Mouse (Mus musculus) hindbrain, embryonic 15.5 days (tissue): ENCODE results near the gene Polr3gl. TPM values are rescaled to one million over a fixed set of nuclear protein-coding genes. Genes with fewer than 3 reads are reported as not detected.

Source experiments
- ATAC-seq: fragments of 200-750 bp; cut with Nextera tagmentation; 2 replicates; pipeline ENCODE4 v1.8.0; 2017; ENCODE audit warnings: low read depth, moderate number of reproducible peaks, moderate TSS enrichment; ENCODE audit not compliant: low FRiP score
- H3K27ac ChIP-seq: fragments of 300-500 bp; sonication (generic); replicated peaks from 2 replicates; pipeline ENCODE4 v1.5.1; 2015; ENCODE audit warnings: mild to moderate bottlenecking, inconsistent platforms
- H3K27me3 ChIP-seq: fragments of 300-500 bp; sonication (generic); 2 replicates; pipeline ENCODE4 v1.6.1; 2015; ENCODE audit warnings: control low read depth, inconsistent platforms
- H3K36me3 ChIP-seq: fragments of 300-500 bp; sonication (generic); 2 replicates; pipeline ENCODE4 v1.6.1; 2015; ENCODE audit warnings: control low read depth, inconsistent platforms
- H3K4me1 ChIP-seq: fragments of 300-500 bp; sonication (generic); replicated peaks from 2 replicates; pipeline ENCODE4 v1.6.1; 2015; ENCODE audit warnings: control low read depth, inconsistent platforms
- H3K4me2 ChIP-seq: fragments of 300-500 bp; sonication (generic); 2 replicates; pipeline ENCODE4 v1.6.1; 2015; ENCODE audit warnings: moderate library complexity, mild to moderate bottlenecking, inconsistent platforms
- H3K4me3 ChIP-seq: fragments of 300-500 bp; sonication (generic); 2 replicates; pipeline ENCODE4 v1.5.1; 2015; ENCODE audit warnings: mild to moderate bottlenecking, inconsistent platforms
- H3K9ac ChIP-seq: fragments of 300-500 bp; sonication (generic); 2 replicates; pipeline ENCODE4 v1.6.1; 2015; ENCODE audit warnings: inconsistent platforms
- H3K9me3 ChIP-seq: fragments of 300-500 bp; sonication (generic); 2 replicates; pipeline ENCODE4 v1.6.1; 2016; ENCODE audit warnings: control low read depth, inconsistent platforms
- WGBS: fragments of 180-500 bp; shearing (Covaris S2); methylation state at CpG from one replicate; pipeline ENCODE4 v1.1.7; 2015; 5-methylcytosine and 5-hydroxymethylcytosine counted together
- polyA plus RNA-seq: library from polyadenylated mRNA; unstranded; fragments of >200 nt; fragmentation: Nextera tagmentation; extraction: Ambion mirVana; gene quantifications from 2 replicates; pipeline ENCODE4 v1.2.1, GENCODE M21; 2015

The Polr3gl gene
- polyA plus RNA-seq, 1 experiment from 2014 or later = 38.8 TPM

GRCm38 (mm10) chr3:96547389-96547960 lies 46.5 kb downstream of the Polr3gl start:
- Histone ChIP-seq H3K4me2 (peak overlapping the region; percentile 36), H3K27ac (no peak overlapping the region), H3K36me3 (no peaks in the 10 kb centered on the region), H3K4me3 (no peak overlapping the region), H3K27me3 (0 out of 2 replicates have a peak, but pooled peaks cover 3% of the 10 kb centered on the region), H3K4me1 (0 out of 2 replicates have a peak, but pooled peaks cover 3% of the 10 kb centered on the region), H3K9ac (0 out of 2 replicates have a peak overlapping the region, but pooled peaks have one; percentile 8), H3K9me3 (no peaks in the 10 kb centered on the region)
- 0 out of 2 replicates have a peak, but pooled peaks have one; percentile 43 for ATAC-seq
- WGBS = 10% methylated on average over 14 of the region's 14 CpGs

DNA sequence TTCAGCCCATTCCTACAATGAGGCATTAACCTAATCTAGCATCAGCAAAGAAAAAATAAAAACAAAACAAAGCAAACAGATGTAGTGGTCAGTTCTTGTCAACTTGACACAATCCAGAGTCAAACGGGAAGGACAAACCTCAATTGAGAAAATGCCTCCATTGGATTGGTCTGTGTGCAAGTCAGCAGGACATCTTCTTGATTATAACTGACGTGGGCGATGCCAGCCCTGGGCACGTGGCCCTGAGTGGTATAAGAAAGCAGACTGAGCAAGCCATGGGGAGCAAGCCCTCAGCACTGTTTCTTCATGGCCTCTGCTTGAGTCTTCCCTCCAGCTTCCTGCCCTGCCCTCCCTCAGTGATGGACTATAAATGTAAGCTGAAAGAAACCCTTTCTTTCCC lies 47.1 kb downstream of the Polr3gl start:
- WGBS = 41% methylated on average over 4 of the region's 4 CpGs
- Histone ChIP-seq H3K4me3 (no peak overlapping the region), H3K36me3 (no peaks in the 10 kb centered on the region), H3K9me3 (no peaks in the 10 kb centered on the region), H3K9ac (0 out of 2 replicates have a peak overlapping the region, but pooled peaks have one; percentile 8), H3K27me3 (0 out of 2 replicates have a peak, but pooled peaks cover 3% of the 10 kb centered on the region), H3K4me1 (0 out of 2 replicates have a peak, but pooled peaks cover 3% of the 10 kb centered on the region), H3K4me2 (0 out of 2 replicates have a peak overlapping the region, but pooled peaks have one; percentile 36), H3K27ac (no peak overlapping the region)
- ATAC-seq = 0 out of 2 replicates have a peak, but pooled peaks have one; percentile 16

DNA sequence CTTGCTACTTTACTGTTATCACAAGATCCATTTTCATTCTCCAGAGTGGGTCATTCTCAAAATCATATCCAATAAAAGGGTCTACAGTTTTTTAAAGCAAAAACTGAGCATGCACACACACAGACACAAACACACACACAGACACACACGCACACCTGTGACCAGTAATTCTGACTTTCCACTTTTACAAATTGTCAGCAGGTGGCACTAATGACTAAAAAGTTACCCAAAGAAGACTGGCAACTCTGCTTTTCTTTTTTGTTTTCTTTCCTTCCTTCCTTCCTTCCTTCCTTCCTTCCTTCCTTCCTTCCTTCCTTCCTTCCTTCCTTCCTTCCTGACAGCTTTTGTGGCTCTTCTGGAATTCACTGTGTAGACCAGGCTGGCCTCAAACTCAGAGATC lies 48.4 kb downstream of the Polr3gl start:
- no peaks in the 10 kb centered on the region for H3K9me3 ChIP-seq
- no peak overlapping the region for H3K4me2 ChIP-seq
- H3K27me3 ChIP-seq = 0 out of 2 replicates have a peak, but pooled peaks cover 3% of the 10 kb centered on the region
- no peak overlapping the region for H3K4me3 ChIP-seq
- no peak overlapping the region for H3K9ac ChIP-seq
- H3K27ac ChIP-seq = no peak overlapping the region
- no peaks in the 10 kb centered on the region for H3K4me1 ChIP-seq
- no peaks in the 10 kb centered on the region for H3K36me3 ChIP-seq
- 43% methylated on average over 1 of the region's 1 CpGs for WGBS
- no peak for ATAC-seq

- no peak overlapping the region for H3K27ac ChIP-seq
- H3K27me3 ChIP-seq = 0 out of 2 replicates have a peak, but pooled peaks cover 3% of the 10 kb centered on the region
- no peak for ATAC-seq
- no peak overlapping the region for H3K4me3 ChIP-seq
- no peaks in the 10 kb centered on the region for H3K9me3 ChIP-seq
- no peaks in the 10 kb centered on the region for H3K36me3 ChIP-seq
- H3K4me2 ChIP-seq = no peak overlapping the region
- 88% methylated on average over 11 of the region's 11 CpGs for WGBS
- H3K9ac ChIP-seq = no peak overlapping the region
- H3K4me1 ChIP-seq = no peaks in the 10 kb centered on the region
Observed at GRCm38 (mm10) chr3:96543345-96543744, 50.6 kb downstream of the Polr3gl start.

GRCm38 (mm10) chr3:96542554-96542953 lies 51.4 kb downstream of the Polr3gl start:
- Histone ChIP-seq H3K27me3 (0 out of 2 replicates have a peak, but pooled peaks cover 3% of the 10 kb centered on the region), H3K4me2 (no peak overlapping the region), H3K36me3 (no peaks in the 10 kb centered on the region), H3K9me3 (no peaks in the 10 kb centered on the region), H3K27ac (no peak overlapping the region), H3K4me3 (no peak overlapping the region), H3K4me1 (no peaks in the 10 kb centered on the region), H3K9ac (no peak overlapping the region)
- 80% methylated on average over 8 of the region's 8 CpGs for WGBS
- ATAC-seq = no peak

- Histone ChIP-seq H3K36me3 (no peaks in the 10 kb centered on the region), H3K27ac (no peak overlapping the region), H3K27me3 (no peaks in the 10 kb centered on the region), H3K4me1 (no peaks in the 10 kb centered on the region), H3K4me3 (no peak overlapping the region), H3K9me3 (no peaks in the 10 kb centered on the region), H3K9ac (no peak overlapping the region), H3K4me2 (no peak overlapping the region)
- 28% methylated on average over 14 of the region's 14 CpGs for WGBS
- ATAC-seq = no peak
Observed at GRCm38 (mm10) chr3:96541328-96542078, 52.5 kb downstream of the Polr3gl start.

- WGBS = 47% methylated on average over 6 of the region's 6 CpGs
- H3K4me1 ChIP-seq = no peaks in the 10 kb centered on the region
- no peak overlapping the region for H3K9ac ChIP-seq
- H3K36me3 ChIP-seq = no peaks in the 10 kb centered on the region
- H3K27ac ChIP-seq = no peak overlapping the region
- no peaks in the 10 kb centered on the region for H3K27me3 ChIP-seq
- no peak overlapping the region for H3K4me2 ChIP-seq
- no peak overlapping the region for H3K4me3 ChIP-seq
- H3K9me3 ChIP-seq = no peaks in the 10 kb centered on the region
- ATAC-seq = no peak
Observed at GRCm38 (mm10) chr3:96540740-96541139, 53.2 kb downstream of the Polr3gl start.

- Histone ChIP-seq H3K4me2 (no peak overlapping the region), H3K27ac (no peak overlapping the region), H3K27me3 (no peaks in the 10 kb centered on the region), H3K9me3 (no peaks in the 10 kb centered on the region), H3K36me3 (no peaks in the 10 kb centered on the region), H3K4me1 (no peaks in the 10 kb centered on the region), H3K4me3 (no peak overlapping the region), H3K9ac (no peak overlapping the region)
- no peak for ATAC-seq
- WGBS = 85% methylated on average over 2 of the region's 2 CpGs
Observed at GRCm38 (mm10) chr3:96539316-96539715, 54.7 kb downstream of the Polr3gl start.

DNA sequence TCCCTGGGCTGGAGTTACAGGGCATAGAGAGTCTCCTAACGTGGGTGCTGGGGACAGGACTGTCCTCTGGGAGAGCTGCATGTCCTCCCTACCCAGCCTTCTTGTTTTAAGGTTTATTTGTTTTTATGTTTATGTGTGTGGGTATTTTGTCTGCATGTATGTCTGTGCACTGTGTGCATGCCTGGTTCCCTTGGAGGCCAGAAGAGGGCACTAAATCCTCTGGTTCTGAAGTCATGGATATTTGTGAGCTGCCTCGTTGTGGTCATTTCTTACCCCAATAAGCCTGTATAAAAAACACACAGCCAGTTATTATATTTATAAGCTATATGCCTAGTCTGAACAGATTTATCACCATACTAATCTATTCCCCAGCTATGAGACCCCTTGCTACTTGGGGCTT lies 59.7 kb downstream of the Polr3gl start:
- Histone ChIP-seq H3K27me3 (0 out of 2 replicates have a peak, but pooled peaks cover under 1% of the 10 kb centered on the region), H3K4me3 (no peak overlapping the region), H3K27ac (no peak overlapping the region), H3K4me2 (no peak overlapping the region), H3K4me1 (no peaks in the 10 kb centered on the region), H3K9me3 (no peaks in the 10 kb centered on the region), H3K36me3 (no peaks in the 10 kb centered on the region), H3K9ac (no peak overlapping the region)
- WGBS = 46% methylated on average over 2 of the region's 2 CpGs
- ATAC-seq = no peak

GRCm38 (mm10) chr3:96532050-96532449 lies 61.9 kb downstream of the Polr3gl start:
- no peaks in the 10 kb centered on the region for H3K36me3 ChIP-seq
- no peak overlapping the region for H3K9ac ChIP-seq
- H3K27me3 ChIP-seq = peaks cover 22% of the 10 kb centered on the region
- no peak overlapping the region for H3K27ac ChIP-seq
- no peak overlapping the region for H3K4me2 ChIP-seq
- H3K9me3 ChIP-seq = no peaks in the 10 kb centered on the region
- WGBS = 68% methylated on average over 7 of the region's 7 CpGs
- no peak overlapping the region for H3K4me3 ChIP-seq
- H3K4me1 ChIP-seq = peaks cover 8% of the 10 kb centered on the region
- no peak for ATAC-seq

GRCm38 (mm10) chr3:96528506-96528905 lies 65.5 kb downstream of the Polr3gl start:
- Histone ChIP-seq H3K9me3 (no peaks in the 10 kb centered on the region), H3K4me1 (peaks cover 13% of the 10 kb centered on the region), H3K9ac (no peak overlapping the region), H3K4me2 (0 out of 2 replicates have a peak overlapping the region, but pooled peaks have one; percentile 97), H3K4me3 (no peak overlapping the region), H3K27ac (no peak overlapping the region), H3K36me3 (no peaks in the 10 kb centered on the region), H3K27me3 (peaks cover 32% of the 10 kb centered on the region)
- no peak for ATAC-seq
- 59% methylated on average over 9 of the region's 9 CpGs for WGBS
